Mouse (Mus musculus): Measurements from ENCODE around the gene Nudt14. TPM values are rescaled to one million over a fixed set of nuclear protein-coding genes. Genes with fewer than 3 reads are reported as not detected.

The Nudt14 gene
- polyA plus RNA-seq, 2 experiments, result 6.3 to 16.9 TPM

DNA sequence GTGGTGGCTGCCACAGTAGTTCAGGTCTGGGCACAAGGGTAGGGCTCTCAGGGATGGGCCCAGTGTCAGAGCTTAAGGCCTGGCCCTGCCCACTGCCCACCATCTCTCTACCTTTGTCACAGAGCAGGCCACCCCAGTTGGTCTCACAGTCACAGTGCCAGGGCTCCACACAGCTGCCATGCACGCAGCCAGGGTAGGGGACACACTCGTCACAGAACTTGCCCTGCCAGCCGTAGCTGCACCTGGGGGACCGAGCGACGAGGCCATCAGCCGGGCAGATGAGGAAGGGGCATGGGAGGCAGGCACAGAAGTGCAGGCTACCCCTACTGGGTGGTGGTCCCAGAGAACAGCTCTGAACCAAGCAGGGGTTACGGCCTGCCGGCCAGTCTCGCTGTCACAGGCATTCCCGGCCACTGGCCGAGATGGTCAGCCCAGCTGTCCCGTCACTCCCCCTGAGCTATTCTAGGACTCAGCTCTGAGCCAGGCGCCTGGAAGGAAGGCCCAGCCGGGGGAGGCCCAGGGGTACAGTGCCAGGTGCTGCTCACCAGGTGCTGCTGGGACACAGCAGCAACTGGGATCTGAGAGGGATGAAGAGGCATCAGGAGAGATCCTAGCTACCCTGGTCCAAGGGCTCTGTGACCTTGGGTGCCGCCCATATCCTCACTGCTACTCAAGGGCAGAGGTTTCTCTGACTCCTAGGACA lies 25.1 kb downstream of the Nudt14 start:
- H3K9ac ChIP-seq (replicated peaks), result no peak overlapping the region
- no peak overlapping the region for H3K27ac ChIP-seq
- DNase-seq (ENCODE audit: low read depth in 3 of 3, low spot score in 3 of 3), result no peak
- no peaks in the 10 kb centered on the region for H3K36me3 ChIP-seq (replicated peaks; ENCODE audit: control insufficient read depth, insufficient read depth, low read depth)
- no peaks in the 10 kb centered on the region for H3K4me1 ChIP-seq (replicated peaks; ENCODE audit: control insufficient read depth in 2 of 2, insufficient read depth in 2 of 2, low read length in 1 of 2)
- no peak for ATAC-seq (ENCODE audit: insufficient read depth)
- no peaks in the 10 kb centered on the region for H3K27me3 ChIP-seq (ENCODE audit: control insufficient read depth, insufficient read depth, low read length)
- no peak overlapping the region for H3K4me2 ChIP-seq (ENCODE audit: low read depth)
- no peaks in the 10 kb centered on the region for H3K9me3 ChIP-seq (ENCODE audit: control insufficient read depth, low read length)
- TF ChIP-seq EP300 (IDR thresholded peaks at IDR 0.05; ENCODE audit: low read depth) (no peak), CTCF (IDR thresholded peaks at IDR 0.05; ENCODE audit: low read depth) (no peak)
- WGBS (ENCODE audit: insufficient replicate concordance), result 71% methylated on average over 16 of the region's 16 CpGs
- H3K4me3 ChIP-seq (ENCODE audit: insufficient read depth in 1 of 2, low read depth in 2 of 2, low read length in 2 of 2), result no peak overlapping the region

DNA sequence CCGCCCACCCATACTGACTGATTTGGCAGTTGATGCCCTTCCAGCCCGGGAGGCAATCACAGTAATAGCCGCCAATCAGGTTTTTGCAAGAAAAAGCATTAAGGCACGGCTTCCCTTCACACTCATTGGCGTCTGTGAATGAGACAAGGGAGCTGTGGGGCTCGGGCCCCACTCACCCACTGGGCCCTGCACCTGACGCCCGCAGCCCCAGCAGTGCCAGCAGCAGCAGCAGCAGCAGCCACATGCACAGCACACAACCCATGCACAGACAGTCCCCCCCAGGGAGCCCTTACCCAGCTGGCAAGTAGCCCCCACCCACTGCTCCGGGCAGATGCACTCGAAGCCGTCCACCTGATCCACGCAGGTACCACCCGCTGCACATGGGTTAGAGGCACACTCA lies 26.3 kb downstream of the Nudt14 start:
- no peak overlapping the region for H3K27ac ChIP-seq
- no peak overlapping the region for H3K9ac ChIP-seq (replicated peaks)
- no peaks in the 10 kb centered on the region for H3K36me3 ChIP-seq (replicated peaks; ENCODE audit: control insufficient read depth, insufficient read depth, low read depth)
- DNase-seq (ENCODE audit: low read depth in 3 of 3, low spot score in 3 of 3), result no peak
- no peak for ATAC-seq (ENCODE audit: insufficient read depth)
- H3K4me1 ChIP-seq (replicated peaks; ENCODE audit: control insufficient read depth in 2 of 2, insufficient read depth in 2 of 2, low read length in 1 of 2), result no peaks in the 10 kb centered on the region
- no peak overlapping the region for H3K4me2 ChIP-seq (ENCODE audit: low read depth)
- H3K9me3 ChIP-seq (ENCODE audit: control insufficient read depth, low read length), result no peaks in the 10 kb centered on the region
- no peaks in the 10 kb centered on the region for H3K27me3 ChIP-seq (ENCODE audit: control insufficient read depth, insufficient read depth, low read length)
- TF ChIP-seq EP300 (IDR thresholded peaks at IDR 0.05; ENCODE audit: low read depth) (no peak), CTCF (IDR thresholded peaks at IDR 0.05; ENCODE audit: low read depth) (no peak)
- WGBS (ENCODE audit: insufficient replicate concordance), result 68% methylated on average over 13 of the region's 13 CpGs
- no peak overlapping the region for H3K4me3 ChIP-seq (ENCODE audit: insufficient read depth in 1 of 2, low read depth in 2 of 2, low read length in 2 of 2)

DNA sequence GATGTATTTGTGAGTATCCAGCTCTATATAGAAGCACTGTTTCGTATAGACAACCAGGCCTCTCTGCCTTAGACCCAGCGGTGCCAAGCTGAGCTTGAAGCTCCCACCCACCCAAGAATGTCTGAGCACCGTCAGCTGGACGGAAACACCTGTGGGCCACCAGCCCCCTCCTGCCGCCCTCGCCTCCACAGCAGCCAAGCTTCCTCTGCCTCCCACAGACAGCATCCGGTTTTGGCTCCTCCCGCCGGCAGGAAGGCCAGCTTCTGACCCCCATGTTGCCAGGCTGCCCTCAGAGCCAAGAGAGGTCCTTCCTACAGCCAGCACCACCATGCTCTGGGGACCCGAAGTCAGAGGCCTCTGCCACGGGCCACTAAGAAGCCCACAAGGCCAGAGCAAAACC lies 27.4 kb downstream of the Nudt14 start:
- Histone ChIP-seq H3K4me3 (ENCODE audit: insufficient read depth in 1 of 2, low read depth in 2 of 2, low read length in 2 of 2) (no peak overlapping the region), H3K36me3 (replicated peaks; ENCODE audit: control insufficient read depth, insufficient read depth, low read depth) (no peaks in the 10 kb centered on the region), H3K27ac (no peak overlapping the region), H3K4me1 (replicated peaks; ENCODE audit: control insufficient read depth in 2 of 2, insufficient read depth in 2 of 2, low read length in 1 of 2) (no peaks in the 10 kb centered on the region), H3K27me3 (ENCODE audit: control insufficient read depth, insufficient read depth, low read length) (no peaks in the 10 kb centered on the region), H3K4me2 (ENCODE audit: low read depth) (no peak overlapping the region), H3K9ac (replicated peaks) (no peak overlapping the region), H3K9me3 (ENCODE audit: control insufficient read depth, low read length) (no peaks in the 10 kb centered on the region)
- no peak for ATAC-seq (ENCODE audit: insufficient read depth)
- no peak for DNase-seq (ENCODE audit: low read depth in 3 of 3, low spot score in 3 of 3)
- TF ChIP-seq CTCF (IDR thresholded peaks at IDR 0.05; ENCODE audit: low read depth), result no peak
- 46% methylated on average over 11 of the region's 11 CpGs for WGBS (ENCODE audit: insufficient replicate concordance)

DNA sequence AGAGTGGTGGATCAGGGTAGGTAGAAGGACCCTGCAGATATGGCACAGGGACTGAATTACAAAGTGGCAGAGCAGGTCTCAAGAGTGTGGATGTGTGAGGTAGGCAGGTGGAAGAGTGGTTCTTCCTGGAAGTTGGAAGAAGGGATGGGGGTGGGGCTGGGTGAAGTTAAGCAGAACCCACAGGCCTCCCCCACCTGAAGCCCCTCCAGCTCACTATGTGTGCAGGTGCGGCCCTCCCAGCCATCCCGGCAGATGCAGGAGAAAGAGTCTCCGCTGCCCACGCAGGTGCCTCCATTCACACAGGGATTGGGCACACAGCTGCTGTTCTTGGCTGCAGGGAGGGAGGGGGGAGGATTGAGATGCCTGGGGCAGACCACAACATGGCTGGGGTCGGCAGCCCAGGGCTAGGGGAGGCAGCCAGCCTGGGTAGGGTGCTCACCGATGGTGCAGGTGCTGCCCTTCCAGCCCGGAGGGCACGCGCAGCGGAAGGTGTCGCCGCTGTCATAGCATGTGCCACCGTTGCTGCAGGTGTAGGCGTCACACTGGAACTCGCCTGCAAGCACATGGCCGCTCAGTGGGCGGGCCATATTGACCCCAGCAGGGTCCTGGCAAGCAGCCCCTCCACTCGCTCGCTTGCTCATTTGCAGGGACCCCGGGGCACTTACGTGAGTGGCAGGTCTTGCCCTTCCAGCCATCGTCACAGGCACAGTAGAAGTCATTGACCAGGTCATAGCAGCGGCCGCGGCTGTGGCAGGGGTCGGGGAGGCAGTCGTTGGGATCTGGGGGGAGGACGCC lies 28.8 kb downstream of the Nudt14 start:
- 79% methylated on average over 28 of the region's 28 CpGs for WGBS (ENCODE audit: insufficient replicate concordance)
- Histone ChIP-seq H3K9ac (replicated peaks) (no peak overlapping the region), H3K9me3 (ENCODE audit: control insufficient read depth, low read length) (no peaks in the 10 kb centered on the region), H3K27ac (no peak overlapping the region), H3K36me3 (replicated peaks; ENCODE audit: control insufficient read depth, insufficient read depth, low read depth) (no peaks in the 10 kb centered on the region), H3K4me3 (ENCODE audit: insufficient read depth in 1 of 2, low read depth in 2 of 2, low read length in 2 of 2) (no peak overlapping the region), H3K4me2 (ENCODE audit: low read depth) (no peak overlapping the region), H3K27me3 (ENCODE audit: control insufficient read depth, insufficient read depth, low read length) (no peaks in the 10 kb centered on the region), H3K4me1 (replicated peaks; ENCODE audit: control insufficient read depth in 2 of 2, insufficient read depth in 2 of 2, low read length in 1 of 2) (no peaks in the 10 kb centered on the region)
- TF ChIP-seq EP300 (IDR thresholded peaks at IDR 0.05; ENCODE audit: low read depth), result no peak
- TF ChIP-seq CTCF (IDR thresholded peaks at IDR 0.05; ENCODE audit: low read depth), result no peak
- DNase-seq (ENCODE audit: low read depth in 3 of 3, low spot score in 3 of 3), result no peak
- ATAC-seq (ENCODE audit: insufficient read depth), result no peak

DNA sequence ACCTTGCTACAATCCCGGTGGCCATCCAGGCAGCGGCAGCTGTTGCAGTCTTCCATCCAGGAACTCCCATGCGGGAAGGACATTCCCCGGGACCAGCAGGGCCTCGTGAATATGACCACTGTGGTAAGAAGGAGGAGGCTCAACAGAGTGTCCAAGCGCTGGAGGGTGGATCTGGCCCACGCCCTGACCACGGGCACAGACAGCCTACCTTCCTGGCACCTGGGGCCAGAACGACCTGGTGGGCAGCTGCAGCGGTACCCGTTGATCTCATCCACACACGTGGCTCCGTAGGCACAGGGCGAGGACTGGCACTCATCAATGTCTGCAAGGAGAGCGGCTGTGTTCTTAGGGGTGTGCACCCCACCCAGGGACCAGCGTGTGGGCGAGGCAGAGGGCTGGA lies 30.2 kb downstream of the Nudt14 start:
- H3K9ac ChIP-seq (replicated peaks), result no peak overlapping the region
- TF ChIP-seq EP300 (IDR thresholded peaks at IDR 0.05; ENCODE audit: low read depth) (no peak), CTCF (IDR thresholded peaks at IDR 0.05; ENCODE audit: low read depth) (no peak)
- no peak overlapping the region for H3K4me2 ChIP-seq (ENCODE audit: low read depth)
- H3K4me3 ChIP-seq (ENCODE audit: insufficient read depth in 1 of 2, low read depth in 2 of 2, low read length in 2 of 2), result no peak overlapping the region
- DNase-seq (ENCODE audit: low read depth in 3 of 3, low spot score in 3 of 3) (no peak), ATAC-seq (ENCODE audit: insufficient read depth) (no peak)
- H3K9me3 ChIP-seq (ENCODE audit: control insufficient read depth, low read length), result no peaks in the 10 kb centered on the region
- no peak overlapping the region for H3K27ac ChIP-seq
- H3K4me1 ChIP-seq (replicated peaks; ENCODE audit: control insufficient read depth in 2 of 2, insufficient read depth in 2 of 2, low read length in 1 of 2), result no peaks in the 10 kb centered on the region
- no peaks in the 10 kb centered on the region for H3K36me3 ChIP-seq (replicated peaks; ENCODE audit: control insufficient read depth, insufficient read depth, low read depth)
- H3K27me3 ChIP-seq (ENCODE audit: control insufficient read depth, insufficient read depth, low read length), result no peaks in the 10 kb centered on the region; the same call in 1 of the 2 replicates
- 70% methylated on average over 17 of the region's 17 CpGs for WGBS (ENCODE audit: insufficient replicate concordance)
